ENCODE assay signal across 22 mouse cellular contexts in genomic region chr16:5454243-5454642, GRCm38 (mm10).
DNase-seq lines count a peak whose midpoint lies in the region; ATAC-seq and TF ChIP-seq lines count a peak whose summit lies in the region.
"Had no signal": no experiment of that assay in that cellular context is flagged by ENCODE, and none has a peak within 500 bp of the region (broad histone marks: within the 10 kb centered on the region; RNA-seq: fewer than 3 reads in every experiment).

No protein-coding gene starts in this region.

- H3K4me1 ChIP-seq in midbrain, embryonic 11.5 days (ENCODE audit: control insufficient read depth, insufficient read depth, low read length), result peaks cover 24% of the 10 kb centered on the region
- H3K4me1 ChIP-seq in midbrain, postnatal 0 days (ENCODE audit: insufficient read depth, low read length), result 0 out of 2 replicates have a peak, but pooled peaks cover 4% of the 10 kb centered on the region

- no peaks in the 10 kb centered on the region for H3K36me3 ChIP-seq in midbrain, embryonic 11.5 days (ENCODE audit: control insufficient read depth, insufficient read depth, low read length)
- no peaks in the 10 kb centered on the region for H3K36me3 ChIP-seq in midbrain, postnatal 0 days (ENCODE audit: insufficient read depth, low read length)
- H3K36me3 ChIP-seq: heart, embryonic 13.5 days had no signal

- H3K27me3 ChIP-seq in midbrain, embryonic 11.5 days (ENCODE audit: control insufficient read depth, insufficient read depth, low read length), result peaks cover 14% of the 10 kb centered on the region; the same call in 1 of the 2 replicates
- peaks cover 10% of the 10 kb centered on the region for H3K27me3 ChIP-seq in midbrain, postnatal 0 days (ENCODE audit: insufficient read depth, low read length)
- H3K27me3 ChIP-seq: heart, embryonic 13.5 days had no signal

- 22% methylated on average over 5 of the region's 6 CpGs for WGBS in midbrain, embryonic 11.5 days
- 23% methylated on average over 6 of the region's 6 CpGs for WGBS in midbrain, postnatal 0 days

- DNase-seq in midbrain, embryonic 11.5 days (ENCODE audit: low spot score, missing footprints), result peak; percentile 88
- no peak for DNase-seq in midbrain, postnatal 0 days (ENCODE audit: low spot score)
- DNase-seq in ZHBTc4 (ENCODE audit: low read depth, low spot score), result peak; percentile 11
- peak; percentile 63 for DNase-seq in naive thymus-derived CD4-positive, alpha-beta T cell, adult 2 months (ENCODE audit: low read depth)
- peak; percentile 48 to 62 for DNase-seq in thymus, postnatal 36 days
- no peak for DNase-seq in layer of hippocampus, adult 18-20 months (ENCODE audit: low spot score in 2 of 2)
- no peak for DNase-seq in adrenal gland, adult (ENCODE audit: inconsistent age in 2 of 2, low spot score in 1 of 2)
- no peak for DNase-seq in lung, postnatal 10 days
- DNase-seq: adrenal gland, adult 8-10 months; cerebellum, adult 9-10 months; gastrocnemius, adult 2 months; heart, postnatal 4 days; kidney, adult 11 months; layer of hippocampus, postnatal 36 days; left cerebral cortex, postnatal 4 days; liver; liver, postnatal 0 days; lung, postnatal 14 days; right cerebral cortex, adult 18-20 months had no signal

- no peak overlapping the region for H3K4me3 ChIP-seq in midbrain, embryonic 11.5 days (ENCODE audit: low read depth, low read length)
- H3K4me3 ChIP-seq in midbrain, postnatal 0 days (ENCODE audit: low read depth, low read length), result no peak overlapping the region
- H3K4me3 ChIP-seq: gastrocnemius, adult 2 months; heart, embryonic 13.5 days had no signal

- H3K27ac ChIP-seq in midbrain, embryonic 11.5 days (ENCODE audit: low read depth, low read length), result no peak overlapping the region
- no peak overlapping the region for H3K27ac ChIP-seq in midbrain, postnatal 0 days (ENCODE audit: low read depth, low read length)
- H3K27ac ChIP-seq: gastrocnemius, adult 2 months; heart, embryonic 13.5 days; hindbrain, postnatal 0 days; kidney, postnatal 0 days had no signal

- no peak for TF ChIP-seq CTCF in midbrain, postnatal 0 days (IDR thresholded peaks at IDR 0.05)

- no peak overlapping the region for H3K4me2 ChIP-seq in midbrain, embryonic 11.5 days
- no peak overlapping the region for H3K4me2 ChIP-seq in midbrain, postnatal 0 days (ENCODE audit: low read depth, low read length, poor library complexity, severe bottlenecking)
- H3K4me2 ChIP-seq: heart, embryonic 13.5 days had no signal

- no peak overlapping the region for H3K9ac ChIP-seq in midbrain, embryonic 11.5 days (ENCODE audit: low read length)
- no peak overlapping the region for H3K9ac ChIP-seq in midbrain, postnatal 0 days (replicated peaks; ENCODE audit: low read length, poor library complexity, severe bottlenecking)
- H3K9ac ChIP-seq: heart, embryonic 13.5 days; liver, postnatal 0 days had no signal

- H3K9me3 ChIP-seq in midbrain, embryonic 11.5 days (ENCODE audit: control insufficient read depth, low read length), result no peaks in the 10 kb centered on the region
- no peaks in the 10 kb centered on the region for H3K9me3 ChIP-seq in midbrain, postnatal 0 days (ENCODE audit: low read length)
- H3K9me3 ChIP-seq: heart, embryonic 13.5 days had no signal

- no peak for ATAC-seq in midbrain, embryonic 11.5 days (ENCODE audit: low FRiP score)
- no peak for ATAC-seq in midbrain, postnatal 0 days (ENCODE audit: low FRiP score)
- ATAC-seq: hindbrain, postnatal 0 days; liver, postnatal 0 days had no signal

Comparison
In these comparisons a context has a peak if more than half of its experiments do, and no peak if none do; other contexts are left out.
1. DNase-seq: peak in midbrain, embryonic 11.5 days (single experiment), ZHBTc4 (single experiment), naive thymus-derived CD4-positive, alpha-beta T cell, adult 2 months (single experiment) and thymus, postnatal 36 days (2 of 2); none in midbrain, postnatal 0 days (single experiment), layer of hippocampus, adult 18-20 months (0 of 2), adrenal gland, adult (0 of 2) and lung, postnatal 10 days (single experiment).